Mouse (Mus musculus): Measurements from ENCODE around the gene Olfr1367. TPM values are rescaled to one million over a fixed set of nuclear protein-coding genes. Genes with fewer than 3 reads are reported as not detected.
A peak's percentile ranks its signal among the peaks of the same experiment; 100 is the strongest.

The Olfr1367 gene
- polyA plus RNA-seq, 1 experiment, result not detected

DNA sequence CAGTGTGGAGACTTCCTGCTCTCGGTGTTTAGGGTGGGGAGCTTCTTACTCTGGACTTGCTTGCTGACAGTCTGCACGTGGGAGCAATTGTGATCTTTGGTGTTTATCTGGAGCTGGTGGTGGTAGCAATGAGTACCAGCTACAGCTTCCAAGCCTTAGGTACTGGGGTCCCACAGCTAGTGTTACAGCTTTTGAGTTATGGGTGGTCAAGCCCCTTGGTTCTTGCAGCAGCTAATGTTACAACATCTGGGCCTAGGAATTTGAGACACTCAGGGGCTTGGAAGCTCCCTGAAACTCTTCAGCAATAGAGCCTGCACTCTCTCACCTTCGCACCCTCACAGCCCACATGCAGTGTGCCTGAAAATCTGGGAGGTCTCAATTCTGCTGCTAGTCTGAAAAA is 26.4 kb upstream of the Olfr1367 start:
- TF ChIP-seq CTCF (IDR thresholded peaks at IDR 0.05; ENCODE audit: extremely low read depth, insufficient read depth, insufficient read length, insufficient replicate concordance) (no peak), POLR2A (IDR thresholded peaks at IDR 0.05; ENCODE audit: low read depth, low read length) (no peak)
- Histone ChIP-seq H3K4me1 (ENCODE audit: control insufficient read depth, insufficient read depth, insufficient read length) (no peaks in the 10 kb centered on the region), H3K27me3 (ENCODE audit: control insufficient read depth, insufficient read depth, low read length) (no peaks in the 10 kb centered on the region), H3K4me3 (ENCODE audit: extremely low read depth, insufficient read depth, insufficient read length) (no peak overlapping the region), H3K36me3 (ENCODE audit: control insufficient read depth, insufficient read depth, low read length) (no peaks in the 10 kb centered on the region), H3K27ac (ENCODE audit: insufficient read depth, low read length) (no peak overlapping the region)
- DNase-seq (ENCODE audit: low read depth in 1 of 2, low spot score in 2 of 2), result no peak
- WGBS, result 65% methylated on average over 3 of the region's 3 CpGs

DNA sequence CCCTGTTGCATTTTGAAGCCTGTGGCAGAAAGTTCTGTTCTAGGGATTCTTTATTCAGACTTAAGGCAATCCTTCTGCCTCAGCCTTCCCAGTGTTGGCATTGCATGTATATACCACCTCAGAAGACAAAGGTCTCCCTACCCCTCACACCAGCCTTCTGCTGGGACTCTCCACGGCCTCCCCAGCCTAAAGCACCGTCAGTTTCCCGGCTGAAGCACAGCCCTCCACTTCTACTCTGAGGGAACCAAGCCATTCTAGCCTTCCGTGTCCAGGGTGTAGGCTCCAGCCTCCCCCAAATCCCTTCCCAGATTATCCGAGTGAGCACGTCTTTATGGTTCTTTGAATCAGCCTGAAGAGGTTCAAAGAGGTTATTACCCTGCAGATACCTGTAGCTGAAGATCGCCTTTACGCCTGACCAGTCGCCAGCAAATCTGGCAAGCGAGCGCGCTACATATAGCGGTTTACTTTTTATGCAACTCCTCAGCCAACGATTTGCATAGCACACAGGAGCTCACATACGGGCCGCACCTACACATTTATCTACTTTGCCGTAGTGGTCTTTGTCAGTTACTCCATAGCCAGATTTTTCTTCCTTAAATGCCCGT is 24.7 kb upstream of the Olfr1367 start:
- WGBS, result 33% methylated on average over 18 of the region's 18 CpGs
- Histone ChIP-seq H3K27ac (ENCODE audit: insufficient read depth, low read length) (no peak overlapping the region), H3K4me3 (ENCODE audit: extremely low read depth, insufficient read depth, insufficient read length) (no peak overlapping the region), H3K36me3 (ENCODE audit: control insufficient read depth, insufficient read depth, low read length) (no peaks in the 10 kb centered on the region), H3K27me3 (ENCODE audit: control insufficient read depth, insufficient read depth, low read length) (peaks cover 2% of the 10 kb centered on the region; the same call in 1 of the 2 replicates), H3K4me1 (ENCODE audit: control insufficient read depth, insufficient read depth, insufficient read length) (no peaks in the 10 kb centered on the region; the same call in 1 of the 2 replicates)
- TF ChIP-seq POLR2A (IDR thresholded peaks at IDR 0.05; ENCODE audit: low read depth, low read length) (no peak), CTCF (IDR thresholded peaks at IDR 0.05; ENCODE audit: extremely low read depth, insufficient read depth, insufficient read length, insufficient replicate concordance) (no peak)
- DNase-seq (ENCODE audit: low read depth in 1 of 2, low spot score in 2 of 2), result no peak

DNA sequence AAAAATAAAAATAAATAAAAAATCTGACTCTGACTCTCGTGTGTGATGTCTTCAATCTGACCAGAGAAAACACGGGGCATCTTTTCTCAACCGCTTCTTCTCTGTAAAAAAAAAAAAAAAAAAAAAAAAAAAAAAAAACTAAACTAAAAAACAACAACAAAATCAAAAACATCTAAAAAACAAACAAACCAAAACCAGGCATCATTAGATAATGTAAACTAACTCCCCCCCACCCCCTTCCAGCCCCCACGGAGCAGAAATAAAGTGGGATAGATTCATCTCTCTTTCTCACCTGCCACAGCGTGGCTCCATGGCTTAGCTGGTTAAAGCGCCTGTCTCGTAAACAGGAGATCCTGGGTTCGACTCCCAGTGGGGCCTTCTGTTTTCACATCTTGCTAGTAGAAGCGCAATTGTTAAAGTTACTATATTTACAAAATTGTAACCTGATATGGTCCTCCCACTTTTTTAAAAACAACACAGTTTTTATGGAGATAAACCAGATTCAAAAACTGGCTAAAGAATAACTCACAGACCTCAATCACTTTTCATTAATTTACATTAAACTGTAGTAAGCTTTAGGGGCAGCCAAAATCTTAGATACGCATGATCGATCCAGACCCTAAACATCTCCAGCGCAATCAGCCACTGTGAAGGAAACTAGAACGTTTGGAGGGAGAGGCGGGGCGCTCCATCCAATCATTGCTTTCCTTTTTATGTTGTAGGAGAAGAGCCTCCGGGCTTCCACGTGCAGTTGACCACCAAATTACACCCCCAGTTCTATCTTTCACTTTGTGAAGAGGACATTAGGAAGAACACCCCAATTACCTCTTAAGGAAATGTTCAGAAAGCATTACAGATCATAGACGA is 24.0 kb upstream of the Olfr1367 start:
- 14% methylated on average over 18 of the region's 18 CpGs for WGBS
- Histone ChIP-seq H3K4me3 (ENCODE audit: extremely low read depth, insufficient read depth, insufficient read length) (no peak overlapping the region), H3K4me1 (ENCODE audit: control insufficient read depth, insufficient read depth, insufficient read length) (no peaks in the 10 kb centered on the region; the same call in 1 of the 2 replicates), H3K27me3 (ENCODE audit: control insufficient read depth, insufficient read depth, low read length) (peaks cover 6% of the 10 kb centered on the region), H3K27ac (ENCODE audit: insufficient read depth, low read length) (no peak overlapping the region), H3K36me3 (ENCODE audit: control insufficient read depth, insufficient read depth, low read length) (no peaks in the 10 kb centered on the region)
- DNase-seq (ENCODE audit: low read depth in 1 of 2, low spot score in 2 of 2), result no peak
- no peak for TF ChIP-seq CTCF (IDR thresholded peaks at IDR 0.05; ENCODE audit: extremely low read depth, insufficient read depth, insufficient read length, insufficient replicate concordance)
- no peak for TF ChIP-seq POLR2A (IDR thresholded peaks at IDR 0.05; ENCODE audit: low read depth, low read length)

DNA sequence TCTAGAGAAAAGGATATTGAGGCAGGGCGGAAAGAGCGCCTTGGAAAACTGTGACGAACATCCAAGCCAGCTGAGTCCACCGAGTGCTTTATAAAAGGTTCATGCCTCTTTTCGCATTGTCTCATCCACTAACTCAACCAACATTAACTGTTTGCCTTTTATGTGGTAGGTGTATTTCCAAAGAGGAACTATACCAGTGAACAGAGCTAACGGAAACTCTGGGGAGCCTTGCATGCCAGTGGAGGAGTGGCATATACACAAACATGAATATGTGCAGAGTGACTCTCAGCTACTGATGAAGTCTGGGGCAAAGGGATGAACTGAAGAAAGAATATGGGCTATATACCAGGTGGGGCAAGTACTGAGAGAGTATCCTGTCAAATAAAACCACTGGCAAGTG is 23.3 kb upstream of the Olfr1367 start:
- TF ChIP-seq CTCF (IDR thresholded peaks at IDR 0.05; ENCODE audit: extremely low read depth, insufficient read depth, insufficient read length, insufficient replicate concordance), result no peak
- TF ChIP-seq POLR2A (IDR thresholded peaks at IDR 0.05; ENCODE audit: low read depth, low read length), result no peak
- H3K36me3 ChIP-seq (ENCODE audit: control insufficient read depth, insufficient read depth, low read length), result no peaks in the 10 kb centered on the region
- H3K27me3 ChIP-seq (ENCODE audit: control insufficient read depth, insufficient read depth, low read length), result peaks cover 8% of the 10 kb centered on the region
- DNase-seq (ENCODE audit: low read depth in 1 of 2, low spot score in 2 of 2), result no peak
- H3K27ac ChIP-seq (ENCODE audit: insufficient read depth, low read length), result no peak overlapping the region
- 27% methylated on average over 6 of the region's 6 CpGs for WGBS
- H3K4me3 ChIP-seq (ENCODE audit: extremely low read depth, insufficient read depth, insufficient read length), result no peak overlapping the region
- H3K4me1 ChIP-seq (ENCODE audit: control insufficient read depth, insufficient read depth, insufficient read length), result no peaks in the 10 kb centered on the region; the same call in 1 of the 2 replicates

DNA sequence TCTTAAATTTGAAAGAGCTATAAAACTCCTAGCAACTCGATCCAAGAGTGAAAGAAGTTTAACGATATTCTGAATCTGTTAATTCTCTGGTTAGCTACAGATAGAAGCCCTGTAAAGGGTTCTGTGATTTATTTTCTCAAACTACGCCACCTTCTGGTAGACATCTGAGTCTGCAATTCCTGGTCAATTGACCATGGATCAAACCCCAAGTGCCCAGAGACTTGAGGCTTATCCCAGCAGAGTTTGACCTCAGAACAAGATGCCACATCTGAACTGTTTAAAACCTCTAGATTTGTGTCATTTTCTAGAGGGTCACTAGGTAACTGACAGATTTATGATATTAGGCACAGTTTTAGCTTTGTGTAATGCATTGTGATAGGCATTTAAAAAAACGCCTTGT is 20.5 kb upstream of the Olfr1367 start:
- no peaks in the 10 kb centered on the region for H3K36me3 ChIP-seq (ENCODE audit: control insufficient read depth, insufficient read depth, low read length)
- peaks cover 8% of the 10 kb centered on the region for H3K27me3 ChIP-seq (ENCODE audit: control insufficient read depth, insufficient read depth, low read length)
- H3K4me1 ChIP-seq (ENCODE audit: control insufficient read depth, insufficient read depth, insufficient read length), result no peaks in the 10 kb centered on the region; the same call in 1 of the 2 replicates
- no peak overlapping the region for H3K27ac ChIP-seq (ENCODE audit: insufficient read depth, low read length)
- no peak for TF ChIP-seq POLR2A (IDR thresholded peaks at IDR 0.05; ENCODE audit: low read depth, low read length)
- H3K4me3 ChIP-seq (ENCODE audit: extremely low read depth, insufficient read depth, insufficient read length), result no peak overlapping the region; the same call in 1 of the 2 replicates
- 11% methylated on average over 4 of the region's 4 CpGs for WGBS
- no peak for DNase-seq (ENCODE audit: low read depth in 1 of 2, low spot score in 2 of 2)

DNA sequence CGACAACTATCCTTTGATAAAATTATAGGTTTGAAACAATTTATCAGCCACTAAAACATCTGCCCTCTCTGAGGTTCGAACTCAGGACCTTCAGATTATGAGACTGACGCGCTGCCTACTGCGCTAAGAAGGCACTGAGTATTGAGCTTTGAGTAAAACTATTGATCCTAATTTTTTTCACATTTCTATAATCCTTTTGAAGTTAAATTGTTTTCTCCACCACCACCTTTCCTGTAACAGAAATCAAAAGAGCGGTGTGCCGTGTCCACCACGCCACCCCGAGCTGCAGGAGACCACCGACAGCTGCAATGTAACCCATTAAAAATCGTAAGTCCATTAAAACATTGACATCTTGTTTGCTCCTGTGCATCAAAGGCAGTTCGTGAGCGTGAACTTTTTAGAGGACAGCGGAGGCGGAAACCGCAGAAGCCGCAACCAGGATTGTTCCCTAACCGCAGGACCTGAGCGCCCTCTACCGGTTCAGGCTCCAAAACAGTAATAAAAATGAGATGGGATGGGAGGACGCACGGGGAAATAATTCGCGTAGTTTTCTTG is 20.0 kb upstream of the Olfr1367 start:
- WGBS, result 2% methylated on average over 24 of the region's 24 CpGs
- peaks cover 8% of the 10 kb centered on the region for H3K27me3 ChIP-seq (ENCODE audit: control insufficient read depth, insufficient read depth, low read length)
- no peak overlapping the region for H3K27ac ChIP-seq (ENCODE audit: insufficient read depth, low read length)
- TF ChIP-seq CTCF (IDR thresholded peaks at IDR 0.05; ENCODE audit: extremely low read depth, insufficient read depth, insufficient read length, insufficient replicate concordance) (peak; percentile 38; the same call in 1 of the 2 replicates), POLR2A (IDR thresholded peaks at IDR 0.05; ENCODE audit: low read depth, low read length) (no peak)
- peak in 1 of 2 experiments; percentile 12 for DNase-seq (ENCODE audit: low read depth in 1 of 2, low spot score in 2 of 2)
- H3K36me3 ChIP-seq (ENCODE audit: control insufficient read depth, insufficient read depth, low read length), result no peaks in the 10 kb centered on the region
- H3K4me1 ChIP-seq (ENCODE audit: control insufficient read depth, insufficient read depth, insufficient read length), result no peaks in the 10 kb centered on the region; the same call in 1 of the 2 replicates
- peak overlapping the region; percentile 42 for H3K4me3 ChIP-seq (ENCODE audit: extremely low read depth, insufficient read depth, insufficient read length)

Measured in spleen, adult 2 months (tissue).